Mouse (Mus musculus) intestine, postnatal 0 days (tissue): Measurements from ENCODE around the gene Tbl1xr1. TPM values are rescaled to one million over a fixed set of nuclear protein-coding genes. Genes with fewer than 3 reads are reported as not detected.

Experiments
- ATAC-seq: fragments of 200-750 bp; cut with Nextera tagmentation; 2 replicates; pipeline ENCODE4 v1.8.0; 2017; ENCODE audit warnings: mild to moderate bottlenecking, moderate TSS enrichment, moderate library complexity
- H3K27ac ChIP-seq: fragments of 300-500 bp; sonication (generic); 2 replicates; pipeline ENCODE4 v1.5.1; 2014; ENCODE audit warnings: mild to moderate bottlenecking, low read depth, low read length, moderate library complexity
- H3K27me3 ChIP-seq: fragments of 300-500 bp; sonication (generic); replicated peaks from 2 replicates; pipeline ENCODE4 v1.6.1; 2014; ENCODE audit warnings: low read length, mixed read lengths; ENCODE audit not compliant: control insufficient read depth, insufficient read depth
- H3K36me3 ChIP-seq: fragments of 300-500 bp; sonication (generic); 2 replicates; pipeline ENCODE4 v1.6.1; 2014; ENCODE audit warnings: mild to moderate bottlenecking, moderate library complexity; ENCODE audit not compliant: control insufficient read depth, insufficient read depth
- H3K4me1 ChIP-seq: fragments of 300-500 bp; sonication (generic); replicated peaks from 2 replicates; pipeline ENCODE4 v1.6.1; 2014; ENCODE audit warnings: antibody characterized with exemption, low read length, mixed read lengths; ENCODE audit not compliant: control insufficient read depth, insufficient read depth
- H3K4me2 ChIP-seq: fragments of 300-500 bp; sonication (generic); replicated peaks from 2 replicates; pipeline ENCODE4 v1.6.1; 2014; ENCODE audit warnings: low read depth, mild to moderate bottlenecking, moderate library complexity
- H3K4me3 ChIP-seq: fragments of 300-500 bp; sonication (generic); 2 replicates; pipeline ENCODE4 v1.5.1; 2014; ENCODE audit warnings: low read depth, low read length
- H3K9ac ChIP-seq: fragments of 300-500 bp; sonication (generic); 2 replicates; pipeline ENCODE4 v1.6.1; 2014; ENCODE audit warnings: mild to moderate bottlenecking, low read depth, low read length
- H3K9me3 ChIP-seq: fragments of 300-500 bp; sonication (generic); 2 replicates; pipeline ENCODE4 v1.6.1; 2016; ENCODE audit warnings: mixed run types; ENCODE audit not compliant: control insufficient read depth
- CTCF ChIP-seq: sonication (generic); IDR thresholded peaks from 2 replicates; pipeline ENCODE4 v1.5.1; 2016; ENCODE audit warnings: low read depth, mild to moderate bottlenecking, control low read depth, antibody characterized with exemption, moderate library complexity
- WGBS: fragments of 180-500 bp; shearing (Covaris S2); extraction: QIAGEN DNeasy Blood & Tissue Kit; methylation state at CpG from one replicate; pipeline ENCODE4 v1.1.7; 2014; 5-methylcytosine and 5-hydroxymethylcytosine counted together
- polyA plus RNA-seq: library from polyadenylated mRNA; unstranded; fragments of >200 nt; fragmentation: Nextera tagmentation; extraction: Ambion mirVana; gene quantifications from 2 replicates; pipeline ENCODE4 v1.2.1, GENCODE M21; 2015

The Tbl1xr1 gene
- polyA plus RNA-seq, 1 experiment from 2014 or later = 5.6 TPM

DNA sequence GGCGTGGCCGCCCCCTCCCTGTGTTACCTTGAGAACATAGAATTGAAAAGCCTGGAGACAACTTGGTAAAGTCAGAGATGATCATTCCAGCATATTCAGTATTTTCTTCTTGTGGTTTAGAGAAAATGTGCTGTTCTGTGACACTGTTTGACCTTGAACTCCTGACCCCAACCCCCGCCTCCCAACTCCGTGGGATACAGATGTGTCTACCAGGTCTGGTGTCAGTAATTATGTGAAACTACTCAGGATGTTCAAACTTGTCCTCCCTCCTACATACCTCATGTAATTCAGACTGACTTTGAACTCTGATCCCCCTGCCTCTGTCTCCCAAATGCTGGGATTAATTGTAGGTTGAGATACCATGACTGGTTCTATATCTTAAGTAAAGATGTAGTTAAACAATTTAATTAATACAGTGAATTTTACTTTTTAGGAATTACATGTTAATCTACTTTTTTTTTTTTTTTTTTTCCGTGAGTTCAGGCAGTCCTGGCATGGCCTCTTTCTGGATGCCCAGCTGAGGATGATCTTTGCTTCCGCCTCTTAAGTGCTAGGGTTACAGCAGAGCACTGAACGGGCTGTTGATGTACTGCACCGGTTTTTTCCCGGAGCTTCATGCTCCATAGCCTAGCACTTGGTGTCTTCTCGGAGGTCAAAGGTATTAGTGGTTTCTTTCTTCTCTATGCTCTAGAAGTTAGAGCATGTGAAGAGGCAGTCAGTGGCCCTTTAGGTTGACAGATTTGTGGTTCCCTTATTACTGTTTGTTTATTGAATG lies 8.0 kb downstream of the Tbl1xr1 start:
- no peak for TF ChIP-seq CTCF
- H3K4me3 ChIP-seq = no peak overlapping the region
- H3K9me3 ChIP-seq = no peaks in the 10 kb centered on the region
- ATAC-seq = no peak
- 0 out of 2 replicates have a peak, but pooled peaks cover under 1% of the 10 kb centered on the region for H3K4me1 ChIP-seq
- H3K4me2 ChIP-seq = no peak overlapping the region
- 75% methylated on average over 10 of the region's 10 CpGs for WGBS
- H3K27me3 ChIP-seq = no peaks in the 10 kb centered on the region
- no peak overlapping the region for H3K9ac ChIP-seq
- H3K36me3 ChIP-seq = no peaks in the 10 kb centered on the region; the same call in 1 of the 2 replicates
- H3K27ac ChIP-seq = no peak overlapping the region

- WGBS = 69% methylated on average over 3 of the region's 3 CpGs
- H3K36me3 ChIP-seq = no peaks in the 10 kb centered on the region
- peak overlapping the region; percentile 46; the same call in 1 of the 2 replicates for H3K27ac ChIP-seq
- no peak for ATAC-seq
- no peak overlapping the region for H3K9ac ChIP-seq
- no peaks in the 10 kb centered on the region for H3K9me3 ChIP-seq
- TF ChIP-seq CTCF = no peak
- no peaks in the 10 kb centered on the region for H3K27me3 ChIP-seq
- peaks cover 18% of the 10 kb centered on the region for H3K4me1 ChIP-seq
- no peak overlapping the region for H3K4me2 ChIP-seq
- no peak overlapping the region for H3K4me3 ChIP-seq
Observed at GRCm38 (mm10) chr3:22089825-22090224, 13.4 kb downstream of the Tbl1xr1 start.

DNA sequence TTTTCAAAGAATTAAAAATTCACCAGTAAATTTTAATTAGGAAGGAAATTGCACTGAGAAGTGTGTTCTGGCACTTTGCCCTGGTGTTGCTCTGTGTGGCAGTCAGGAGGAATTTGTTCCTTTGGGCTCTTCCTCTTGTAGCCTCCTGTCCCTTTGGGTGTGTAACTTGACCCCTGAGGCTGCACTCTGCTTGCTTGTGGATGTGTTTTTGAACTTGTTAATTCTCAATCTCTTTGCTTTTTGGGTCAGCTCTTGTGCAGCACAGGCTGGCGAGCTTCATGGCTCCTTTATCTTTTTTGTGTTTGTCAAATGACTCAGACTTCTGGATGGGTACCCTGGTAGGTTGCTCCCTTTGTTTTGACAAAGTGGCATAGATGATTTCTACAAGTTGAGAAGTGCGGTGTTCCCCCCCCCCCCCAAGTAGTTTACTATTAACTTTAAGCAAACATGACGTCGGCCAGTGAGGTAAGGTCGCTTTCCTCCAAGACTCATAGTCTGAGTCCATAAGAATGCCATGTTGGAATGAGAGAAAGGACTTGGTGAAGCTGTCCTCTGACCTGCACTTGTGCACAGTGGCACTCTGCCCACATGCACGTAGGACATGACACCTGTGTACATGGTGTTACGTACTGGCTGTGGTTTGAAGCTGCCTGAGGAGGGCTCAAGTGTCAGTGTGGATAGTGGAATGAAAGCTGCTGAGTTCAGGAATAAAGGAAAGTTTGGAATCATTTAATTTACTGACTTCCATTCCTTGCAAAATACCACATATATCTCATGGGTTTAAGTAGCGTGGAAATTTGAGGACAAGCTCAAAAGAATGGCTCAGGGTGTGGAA lies 14.2 kb downstream of the Tbl1xr1 start:
- Histone ChIP-seq H3K27ac (peak overlapping the region; percentile 46; the same call in 1 of the 2 replicates), H3K4me2 (0 out of 2 replicates have a peak overlapping the region, but pooled peaks have one; percentile 10), H3K4me1 (peaks cover 18% of the 10 kb centered on the region), H3K36me3 (no peaks in the 10 kb centered on the region), H3K27me3 (no peaks in the 10 kb centered on the region), H3K4me3 (no peak overlapping the region), H3K9ac (no peak overlapping the region), H3K9me3 (no peaks in the 10 kb centered on the region)
- no peak for TF ChIP-seq CTCF
- peak; percentile 74 for ATAC-seq
- 25% methylated on average over 8 of the region's 8 CpGs for WGBS

DNA sequence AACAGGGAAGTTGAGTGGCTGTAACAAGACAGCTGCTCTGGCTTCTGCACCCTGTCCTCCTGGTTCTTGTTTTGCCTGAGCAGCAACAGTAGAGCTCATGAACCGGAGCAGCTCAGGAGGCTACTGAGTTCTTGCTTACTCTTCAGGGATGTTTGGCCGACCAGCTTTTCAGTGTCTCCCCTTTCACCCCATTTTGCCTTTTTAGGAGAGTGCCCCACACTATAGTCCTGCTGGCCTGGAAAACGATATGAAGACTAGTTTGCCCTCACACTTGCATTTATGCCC lies 14.8 kb downstream of the Tbl1xr1 start:
- no peaks in the 10 kb centered on the region for H3K36me3 ChIP-seq
- peaks cover 18% of the 10 kb centered on the region for H3K4me1 ChIP-seq
- H3K9ac ChIP-seq = no peak overlapping the region
- H3K9me3 ChIP-seq = no peaks in the 10 kb centered on the region
- 0 out of 2 replicates have a peak overlapping the region, but pooled peaks have one; percentile 10 for H3K4me2 ChIP-seq
- H3K4me3 ChIP-seq = no peak overlapping the region
- WGBS = 53% methylated on average over 3 of the region's 3 CpGs
- H3K27ac ChIP-seq = 0 out of 2 replicates have a peak overlapping the region, but pooled peaks have one; percentile 46
- no peak for ATAC-seq
- no peak for TF ChIP-seq CTCF
- no peaks in the 10 kb centered on the region for H3K27me3 ChIP-seq

GRCm38 (mm10) chr3:22091681-22092080 lies 15.2 kb downstream of the Tbl1xr1 start:
- no peak overlapping the region for H3K4me2 ChIP-seq
- no peak overlapping the region for H3K4me3 ChIP-seq
- no peak for ATAC-seq
- no peak overlapping the region for H3K9ac ChIP-seq
- WGBS = 44% methylated on average over 3 of the region's 3 CpGs
- H3K27me3 ChIP-seq = no peaks in the 10 kb centered on the region
- no peak overlapping the region for H3K27ac ChIP-seq
- no peaks in the 10 kb centered on the region for H3K36me3 ChIP-seq
- H3K4me1 ChIP-seq = peaks cover 18% of the 10 kb centered on the region
- no peak for TF ChIP-seq CTCF
- H3K9me3 ChIP-seq = no peaks in the 10 kb centered on the region

DNA sequence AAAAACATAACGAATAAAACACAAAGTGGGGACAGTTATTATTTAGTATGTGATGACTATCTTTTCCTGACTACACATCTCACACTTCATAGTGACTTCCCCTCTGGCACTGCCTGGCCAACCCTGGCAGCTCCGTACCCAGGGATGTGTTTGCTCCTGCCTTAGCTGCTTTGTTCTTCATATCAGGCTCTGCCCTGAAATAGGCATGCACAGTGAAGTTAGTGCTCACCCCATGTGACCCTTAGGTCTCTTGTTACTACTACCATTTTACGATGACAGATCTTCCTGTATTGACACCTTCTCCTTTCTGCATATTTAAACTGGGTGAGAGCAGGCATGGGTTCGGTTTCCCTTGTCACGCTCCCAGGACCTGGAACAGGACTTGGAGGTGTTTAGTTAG lies 16.3 kb downstream of the Tbl1xr1 start:
- H3K9me3 ChIP-seq = no peaks in the 10 kb centered on the region
- no peak for ATAC-seq
- TF ChIP-seq CTCF = no peak
- no peaks in the 10 kb centered on the region for H3K27me3 ChIP-seq
- 78% methylated on average over 5 of the region's 5 CpGs for WGBS
- H3K27ac ChIP-seq = no peak overlapping the region
- H3K36me3 ChIP-seq = no peaks in the 10 kb centered on the region
- peaks cover 18% of the 10 kb centered on the region for H3K4me1 ChIP-seq
- H3K9ac ChIP-seq = no peak overlapping the region
- no peak overlapping the region for H3K4me2 ChIP-seq
- H3K4me3 ChIP-seq = no peak overlapping the region
